Mouse (Mus musculus) WW6 (cell line): Measurements from ENCODE around the gene Synm.

ENCODE experiments used
- DNase-seq: peaks from one replicate; pipeline ENCODE4 v3.0.0-alpha.2; 2013; ENCODE audit warnings: low read depth, low spot score

The Synm gene

DNA sequence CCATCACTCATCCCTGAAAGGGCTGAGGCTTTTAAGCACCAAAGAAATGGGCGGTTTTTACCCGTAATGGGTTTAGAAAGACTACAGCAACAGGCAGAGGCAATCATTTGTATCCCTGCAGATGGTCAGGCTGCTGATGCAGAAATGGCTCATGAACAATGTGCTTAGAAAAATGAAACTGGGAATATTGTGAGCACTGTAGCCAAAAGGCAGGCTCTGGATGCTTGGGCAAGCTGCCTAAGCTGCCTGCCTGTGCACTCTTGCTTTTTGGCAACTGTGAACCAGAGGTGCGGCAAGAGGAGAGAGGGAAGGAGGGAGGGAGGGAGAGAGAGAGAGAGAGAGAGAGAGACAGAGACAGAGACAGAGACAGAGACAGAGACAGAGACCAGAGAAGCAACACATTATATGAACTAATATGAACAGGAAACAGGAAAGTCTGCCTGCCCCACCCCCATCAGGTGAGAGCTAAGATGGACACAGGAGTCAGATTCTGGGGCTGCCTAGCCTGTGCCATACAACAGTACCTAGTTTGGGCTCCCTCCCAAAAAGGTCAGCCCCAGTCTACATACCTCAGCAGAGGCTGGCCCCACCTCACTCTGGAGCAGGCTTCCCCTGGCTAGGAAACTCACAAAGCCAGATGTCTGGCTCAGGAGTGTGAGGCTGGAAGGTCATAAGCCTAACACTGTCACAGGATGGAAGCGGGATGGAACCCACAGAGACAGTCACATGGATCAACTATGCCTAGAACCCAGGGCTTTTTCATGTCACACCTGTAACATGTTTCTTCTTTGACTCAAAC is 9.9 kb downstream of the Synm start:
- no peak for DNase-seq

DNA sequence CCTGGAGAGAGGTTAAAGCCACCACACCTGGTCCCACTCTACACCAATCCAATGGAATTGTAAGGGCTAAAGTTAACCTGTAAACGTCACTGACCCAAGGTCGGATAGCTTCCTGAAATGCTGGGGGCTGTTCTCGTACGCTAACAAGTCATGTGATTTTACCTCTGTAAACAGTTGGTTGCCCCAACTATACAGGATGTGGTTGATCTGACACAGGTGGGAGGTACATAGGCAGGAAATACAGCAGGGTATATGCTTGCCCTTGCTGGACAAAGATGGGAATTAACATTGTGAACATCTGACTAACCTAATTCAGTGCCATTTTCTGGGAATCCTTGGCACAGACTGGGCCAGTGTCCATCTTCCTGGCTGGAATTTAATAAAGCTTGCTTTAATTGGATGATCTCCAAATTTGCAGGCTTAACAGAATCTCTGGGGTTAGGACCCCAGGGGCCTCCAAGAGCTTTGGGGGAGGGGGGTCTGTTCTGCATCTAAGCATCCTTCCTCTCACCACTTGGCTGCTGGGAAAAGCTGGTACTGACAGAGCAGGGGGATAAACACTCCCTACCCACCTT is 11.7 kb downstream of the Synm start:
- DNase-seq: no peak

GRCm38 (mm10) chr7:67741706-67742105 is 17.8 kb downstream of the Synm start:
- DNase-seq: no peak

DNA sequence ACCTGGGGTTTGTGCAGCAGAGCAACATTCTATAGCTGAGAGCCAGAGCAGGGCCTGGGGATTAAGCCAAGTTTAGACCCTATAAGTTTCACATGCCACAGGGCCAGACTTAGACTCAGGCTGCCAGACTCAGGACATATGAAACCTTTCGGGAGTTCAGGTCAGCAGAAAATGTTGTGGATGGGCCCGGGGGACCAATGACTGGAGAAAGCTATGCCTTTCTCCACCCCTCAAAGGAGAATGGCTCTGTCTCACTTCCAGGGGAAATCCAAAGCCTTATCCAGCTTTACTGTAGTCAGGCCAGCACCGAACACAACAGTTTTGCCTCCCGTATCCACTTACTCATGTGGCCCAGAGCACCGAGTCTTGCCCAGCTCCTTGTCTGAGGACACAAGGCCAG is 18.7 kb downstream of the Synm start:
- DNase-seq: no peak

- DNase-seq: no peak
Measured at GRCm38 (mm10) chr7:67740382-67740781, 19.2 kb downstream of the Synm start.

DNA sequence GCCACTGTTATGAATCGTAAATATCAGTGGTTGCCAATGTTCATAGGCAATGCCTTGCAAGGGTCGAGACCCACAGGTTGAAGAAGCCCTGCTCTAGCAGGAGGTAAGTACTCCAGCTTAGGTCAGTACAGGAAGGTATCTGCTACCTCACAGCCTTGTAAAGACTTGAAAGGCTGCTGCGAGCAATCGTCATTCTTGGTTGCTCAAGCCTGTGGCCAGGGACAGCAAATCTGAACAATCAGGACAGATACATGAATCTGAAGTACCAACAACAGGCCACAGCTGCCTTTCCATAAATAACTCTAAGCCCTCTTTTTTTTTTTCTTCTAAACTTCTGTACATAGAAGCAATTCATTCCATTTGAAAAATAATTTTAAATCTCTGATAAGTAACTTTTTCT is 27.3 kb downstream of the Synm start:
- no peak for DNase-seq

GRCm38 (mm10) chr7:67730431-67731110 is 29.0 kb downstream of the Synm start:
- no peak for DNase-seq

GRCm38 (mm10) chr7:67728809-67729208 is 30.7 kb downstream of the Synm start:
- DNase-seq: no peak

DNA sequence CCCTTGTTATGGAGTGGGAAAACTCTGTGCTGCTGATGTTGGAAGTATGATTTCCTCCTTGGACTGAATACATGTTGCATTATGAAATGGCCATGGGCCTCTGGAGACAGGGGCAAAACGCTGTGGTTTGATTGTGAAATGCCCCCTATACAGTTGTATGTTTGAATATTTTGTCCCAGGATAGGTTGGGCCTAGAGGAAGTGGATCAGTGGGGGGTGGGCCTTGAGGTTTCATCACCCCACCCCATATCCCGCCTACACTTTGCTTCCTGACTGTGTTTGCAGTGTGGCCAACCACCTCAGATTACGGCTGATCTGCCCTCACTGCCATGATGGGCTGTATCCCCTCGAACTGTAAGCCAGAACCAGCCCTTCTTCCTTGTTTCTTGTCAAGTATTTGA is 31.3 kb downstream of the Synm start:
- DNase-seq: no peak

DNA sequence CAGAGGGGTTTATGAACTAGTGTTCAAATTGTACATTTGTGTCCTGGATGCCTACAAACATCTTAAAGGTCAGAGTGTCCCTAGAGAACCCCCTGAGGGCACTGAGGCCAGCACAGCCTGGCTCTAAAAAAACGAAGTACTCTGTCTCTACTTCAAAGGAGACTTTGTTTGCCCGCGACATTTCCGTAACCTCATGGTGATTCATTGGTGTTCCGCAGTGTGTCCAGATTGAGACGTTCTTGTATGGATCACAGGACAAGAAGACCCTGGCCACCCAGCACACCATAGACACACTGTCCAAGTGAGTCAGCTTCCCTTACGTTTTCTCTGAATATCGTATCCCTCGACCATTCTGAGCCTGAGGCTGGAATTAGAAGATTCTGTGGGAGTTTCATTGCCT is 34.5 kb downstream of the Synm start:
- DNase-seq: no peak

DNA sequence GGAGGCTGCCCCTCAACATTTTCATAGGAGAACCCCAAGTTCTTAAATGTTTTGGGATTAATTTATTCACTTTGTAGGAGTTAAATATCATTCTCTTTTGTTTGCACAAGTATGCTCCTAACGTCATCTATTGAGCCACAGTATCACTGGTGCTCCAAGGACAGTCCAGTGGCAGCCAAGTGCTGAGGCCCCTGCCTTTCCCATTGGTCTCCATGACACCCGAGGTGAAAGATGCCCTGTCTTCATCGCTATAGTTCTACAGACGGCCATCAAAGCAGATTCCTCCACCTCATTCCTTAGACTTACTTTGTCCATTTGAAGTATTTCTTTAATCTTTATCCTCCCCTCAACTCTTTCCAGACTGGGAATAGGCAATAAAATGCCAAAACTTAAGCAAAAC is 35.0 kb downstream of the Synm start:
- DNase-seq: no peak

DNA sequence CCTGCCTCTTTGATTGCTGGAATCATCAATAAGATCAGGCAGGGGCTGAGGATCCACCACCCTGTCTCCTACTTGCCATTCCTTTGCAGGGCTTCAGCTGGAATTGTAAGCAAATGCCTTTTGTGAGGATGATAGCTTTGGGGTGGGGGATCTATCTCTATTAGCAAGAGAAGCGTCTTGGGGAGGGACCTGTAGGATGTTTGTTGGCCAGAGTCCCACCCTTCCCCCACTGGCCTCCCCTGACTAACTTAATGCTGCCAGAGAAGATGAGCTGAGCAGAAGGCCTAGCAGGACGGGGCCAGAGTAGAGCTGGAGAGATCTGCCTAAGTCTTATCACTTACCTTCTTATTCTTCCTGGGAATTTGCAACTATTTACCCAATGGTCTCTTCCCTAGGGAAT is 37.4 kb downstream of the Synm start:
- no peak for DNase-seq

DNA sequence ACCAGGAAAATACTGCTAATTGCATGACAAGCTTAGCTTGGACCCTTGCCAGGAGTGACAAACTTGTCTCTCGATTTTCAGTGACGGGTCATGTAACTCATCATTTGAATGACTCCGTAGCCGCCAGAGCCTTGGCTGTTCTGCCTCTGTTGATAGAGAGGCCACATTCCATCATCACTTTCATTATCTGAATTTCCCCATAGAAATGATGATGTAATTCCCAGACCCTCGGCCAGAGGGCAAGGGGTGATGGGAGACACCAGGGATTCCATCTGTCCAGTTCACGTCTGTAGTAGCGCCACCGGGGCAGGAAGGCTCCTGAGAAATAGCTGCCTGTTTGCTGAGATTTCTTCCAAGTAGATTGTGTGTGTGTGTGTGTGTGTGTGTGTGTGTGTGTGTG is 40.7 kb downstream of the Synm start:
- no peak for DNase-seq

- DNase-seq: no peak
Measured at GRCm38 (mm10) chr7:67717520-67717919, 42.0 kb downstream of the Synm start.

DNA sequence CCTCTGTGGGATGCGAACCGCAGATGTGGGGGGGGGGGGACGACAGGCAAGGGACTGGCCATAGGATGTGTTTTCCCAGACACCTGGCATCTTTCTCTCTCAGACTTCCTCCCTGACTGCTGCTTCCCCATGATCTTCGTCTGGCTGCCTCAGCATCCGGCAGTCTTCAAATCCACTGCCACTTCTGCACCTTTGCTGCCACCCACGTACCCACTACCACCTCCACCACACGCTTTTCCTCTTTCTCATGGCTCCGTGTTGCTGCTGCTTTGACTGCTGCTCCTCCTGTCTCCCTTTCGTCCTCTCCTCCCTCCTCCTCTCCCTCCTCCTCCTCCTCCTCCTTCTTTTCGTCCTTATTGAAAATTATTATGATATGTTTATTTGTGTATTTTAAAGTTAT is 42.6 kb downstream of the Synm start:
- no peak for DNase-seq

GRCm38 (mm10) chr7:67716213-67716878 is 43.2 kb downstream of the Synm start:
- no peak for DNase-seq

- DNase-seq: no peak
Measured at GRCm38 (mm10) chr7:67715176-67715575, 44.4 kb downstream of the Synm start.

GRCm38 (mm10) chr7:67713820-67714510 is 45.6 kb downstream of the Synm start:
- no peak for DNase-seq

- DNase-seq: no peak
Measured at GRCm38 (mm10) chr7:67710216-67710615, 49.3 kb downstream of the Synm start.

GRCm38 (mm10) chr7:67708160-67708559 is 51.4 kb downstream of the Synm start:
- no peak for DNase-seq

DNA sequence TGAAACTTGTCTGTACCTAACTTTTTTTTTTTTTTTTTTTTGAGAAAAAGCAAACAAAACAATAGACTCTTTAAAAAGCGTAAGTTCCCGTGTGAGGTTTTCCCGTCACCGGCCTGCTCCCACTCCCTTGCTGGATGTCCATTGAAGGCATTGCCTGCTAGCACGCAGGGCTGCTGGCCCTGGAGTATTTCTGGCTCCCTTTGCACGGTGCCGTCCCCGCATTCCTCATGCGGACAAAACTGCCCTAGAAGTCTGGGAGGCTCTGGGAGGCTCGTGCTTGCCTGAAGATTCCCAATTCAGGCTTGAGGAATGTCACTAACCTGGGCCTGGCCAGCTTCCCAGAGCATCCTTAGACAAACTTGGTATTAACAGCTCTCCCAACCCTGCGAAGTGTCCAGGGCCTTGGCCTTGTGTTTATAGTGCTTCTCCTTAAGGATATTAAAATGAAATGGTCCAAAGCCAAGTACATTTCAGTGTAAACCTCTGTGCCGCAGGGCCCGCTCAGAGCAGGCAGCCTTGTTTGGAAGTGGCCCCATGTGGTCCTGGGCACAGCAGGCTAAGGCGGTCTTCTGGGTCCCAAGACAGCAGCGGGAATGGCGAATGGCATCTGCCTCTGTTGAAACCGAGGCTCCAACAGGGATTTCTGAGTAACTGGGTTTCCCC is 58.2 kb downstream of the Synm start:
- DNase-seq: no peak
